Mouse (Mus musculus): ENCODE data around the gene Mrgprh.
"Not testable (repeated sequence)": the region's sequence is repeated elsewhere in the genome, so short reads cannot be mapped to it uniquely, and the experiment has no call there.

Mrgprh gene

GRCm38 (mm10) chr17:12872275-12873028 lies 3.4 kb upstream of the Mrgprh start:
- DNase-seq: no peak

GRCm38 (mm10) chr17:12880178-12880577 lies 4.3 kb downstream of the Mrgprh start:
- DNase-seq: peak; percentile 90

GRCm38 (mm10) chr17:12881216-12881615 lies 5.4 kb downstream of the Mrgprh start:
- no peak for DNase-seq

- DNase-seq: no peak
These were observed 10.8 kb downstream of the Mrgprh start for GRCm38 (mm10) chr17:12886620-12887019.

- DNase-seq: peak; percentile 61
These were observed 11.4 kb downstream of the Mrgprh start for GRCm38 (mm10) chr17:12887021-12887775.

- no peak for DNase-seq
These were observed 15.2 kb downstream of the Mrgprh start for GRCm38 (mm10) chr17:12891054-12891453.

- DNase-seq: no peak
These were observed 16.2 kb downstream of the Mrgprh start for GRCm38 (mm10) chr17:12892033-12892432.

- no peak for DNase-seq
These were observed 21.8 kb downstream of the Mrgprh start for GRCm38 (mm10) chr17:12897674-12898073.

- not testable (repeated sequence) for DNase-seq
These were observed 22.8 kb downstream of the Mrgprh start for GRCm38 (mm10) chr17:12898607-12899006.

GRCm38 (mm10) chr17:12902291-12902690 lies 26.5 kb downstream of the Mrgprh start:
- no peak for DNase-seq

- peak; percentile 44 for DNase-seq
These were observed 27.8 kb downstream of the Mrgprh start for GRCm38 (mm10) chr17:12903372-12904333.

GRCm38 (mm10) chr17:12904349-12904748 lies 28.5 kb downstream of the Mrgprh start:
- DNase-seq: no peak

- DNase-seq: no peak
These were observed 30.0 kb downstream of the Mrgprh start for GRCm38 (mm10) chr17:12905810-12906209.

- no peak for DNase-seq
These were observed 30.6 kb downstream of the Mrgprh start for GRCm38 (mm10) chr17:12906436-12906835.

GRCm38 (mm10) chr17:12909361-12910280 lies 33.8 kb downstream of the Mrgprh start, which contains the start of gene Pnldc1:
Gene Pnldc1, minus strand, starts transcription at chr17:12910230.
- DNase-seq: no peak

- DNase-seq: no peak
These were observed 34.6 kb downstream of the Mrgprh start for GRCm38 (mm10) chr17:12910391-12910790.

GRCm38 (mm10) chr17:12915488-12915880 lies 39.6 kb downstream of the Mrgprh start, which contains the start of gene Tcp1:
Gene Tcp1, plus strand, starts transcription at chr17:12915701.
- no peak for DNase-seq

GRCm38 (mm10) chr17:12915881-12916583 lies 40.2 kb downstream of the Mrgprh start, which contains the start of gene Mrpl18:
Gene Mrpl18, minus strand, starts transcription at chr17:12916345.
- DNase-seq: peak; percentile 100

GRCm38 (mm10) chr17:12916588-12917380 lies 41.0 kb downstream of the Mrgprh start:
- DNase-seq: peak; percentile 60

GRCm38 (mm10) chr17:12921073-12921472 lies 45.2 kb downstream of the Mrgprh start:
- DNase-seq: no peak

All from lung, postnatal 10 days (tissue).